Mouse (Mus musculus) testis, adult 2 months (tissue): Measurements from ENCODE around the gene Chn2. TPM values are rescaled to one million over a fixed set of nuclear protein-coding genes. Genes with fewer than 3 reads are reported as not detected.

Experiments
- H3K27ac ChIP-seq: fragments of 200-500 bp; 2 replicates; pipeline ENCODE4 v1.5.1; 2012; ENCODE audit warnings: low read depth, low read length; ENCODE audit not compliant: control insufficient read depth, insufficient read depth
- H3K27me3 ChIP-seq: fragments of 200-500 bp; 2 replicates; pipeline ENCODE4 v1.6.1; 2012; ENCODE audit warnings: mild to moderate bottlenecking, low read length, moderate library complexity; ENCODE audit not compliant: control insufficient read depth, insufficient read depth
- H3K36me3 ChIP-seq: fragments of 200-500 bp; 2 replicates; pipeline ENCODE4 v1.6.1; 2012; ENCODE audit warnings: mild to moderate bottlenecking, low read length; ENCODE audit not compliant: control insufficient read depth, insufficient read depth
- H3K4me1 ChIP-seq: fragments of 200-500 bp; 2 replicates; pipeline ENCODE4 v1.6.1; 2012; ENCODE audit warnings: low read length; ENCODE audit not compliant: control insufficient read depth, insufficient read depth
- H3K4me3 ChIP-seq: fragments of 200-500 bp; 2 replicates; pipeline ENCODE4 v1.5.1; 2012; ENCODE audit warnings: low read depth, mild to moderate bottlenecking, low read length, moderate library complexity, mixed read lengths; ENCODE audit not compliant: control insufficient read depth
- CTCF ChIP-seq: fragments of 200-500 bp; IDR thresholded peaks from 2 replicates; pipeline ENCODE4 v1.5.1; 2012; ENCODE audit warnings: low read depth, mild to moderate bottlenecking, inconsistent platforms, low read length, moderate library complexity; ENCODE audit not compliant: control insufficient read depth, insufficient read depth, insufficient replicate concordance
- POLR2A ChIP-seq: fragments of 200-500 bp; IDR thresholded peaks from 2 replicates; pipeline ENCODE4 v1.6.1; 2012; ENCODE audit warnings: low read depth, mild to moderate bottlenecking, inconsistent platforms, low read length, moderate library complexity; ENCODE audit not compliant: control insufficient read depth
- polyA plus RNA-seq: library from polyadenylated mRNA; depleted of rRNA; stranded (reverse); fragments of >200 nt; gene quantifications from 2 replicates; pipeline ENCODE4 v1.2.3, GENCODE M21; 2012

Chn2 gene
- polyA plus RNA-seq, 1 experiment: 637 TPM

DNA sequence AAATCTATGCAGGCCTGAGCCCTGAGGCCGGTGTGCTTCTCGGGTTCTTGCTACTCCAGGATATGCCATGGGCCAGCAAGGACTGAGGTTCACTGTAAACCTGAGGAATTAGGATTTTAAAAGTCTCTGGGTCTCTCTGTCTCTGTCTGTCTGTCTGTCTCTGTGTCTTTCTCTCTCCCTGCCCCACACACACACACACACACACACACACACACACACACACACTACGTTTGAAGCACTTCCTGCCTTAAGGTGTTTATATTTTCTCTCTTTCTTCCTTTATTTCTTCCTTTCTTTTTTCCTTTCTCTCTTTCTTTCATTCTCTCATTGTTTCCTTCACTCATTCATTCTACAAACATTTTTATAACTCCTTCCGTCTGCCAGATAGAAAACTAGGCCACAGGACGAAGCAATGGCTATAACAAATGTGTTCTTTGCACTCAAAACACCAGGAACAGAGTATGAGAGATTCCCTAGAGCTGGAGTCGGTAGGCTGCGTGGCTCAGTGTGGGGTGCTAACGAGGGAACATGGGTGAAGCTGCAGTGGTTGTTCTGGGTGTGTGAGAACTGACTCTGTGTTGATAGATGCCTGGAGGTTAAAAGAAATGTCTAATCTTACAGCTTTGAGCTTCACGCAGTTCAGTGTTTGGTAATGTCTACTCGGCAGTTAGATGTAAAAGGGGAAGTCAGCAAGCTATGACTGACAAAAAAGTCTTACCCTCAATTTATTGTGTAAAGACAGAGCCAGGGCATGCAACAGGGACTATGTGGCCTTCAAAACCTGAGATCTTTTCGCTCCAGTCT is 103.7 kb downstream of the Chn2 start:
- no peak overlapping the region for H3K27ac ChIP-seq
- TF ChIP-seq POLR2A (no peak), CTCF (no peak)
- H3K27me3 ChIP-seq: no peaks in the 10 kb centered on the region
- no peak overlapping the region for H3K4me3 ChIP-seq
- H3K4me1 ChIP-seq: no peaks in the 10 kb centered on the region
- no peaks in the 10 kb centered on the region for H3K36me3 ChIP-seq

DNA sequence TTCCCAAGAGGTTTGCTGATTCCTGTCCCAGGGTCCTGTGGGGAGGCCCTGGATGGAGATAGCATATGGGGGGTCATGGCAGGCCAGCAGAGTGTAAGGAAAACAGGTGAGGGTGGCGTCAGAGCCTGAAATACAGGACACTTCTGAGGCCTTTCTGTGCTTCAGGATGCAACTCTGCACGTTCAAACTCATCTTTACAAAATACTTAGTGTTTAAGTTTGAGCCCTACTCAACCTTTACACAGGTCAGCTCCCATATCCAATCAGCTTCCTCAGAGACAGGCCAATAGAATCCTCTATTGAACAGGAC is 104.3 kb downstream of the Chn2 start:
- no peak overlapping the region for H3K4me3 ChIP-seq
- H3K36me3 ChIP-seq: no peaks in the 10 kb centered on the region
- H3K4me1 ChIP-seq: no peaks in the 10 kb centered on the region
- H3K27me3 ChIP-seq: no peaks in the 10 kb centered on the region
- no peak overlapping the region for H3K27ac ChIP-seq
- no peak for TF ChIP-seq CTCF
- TF ChIP-seq POLR2A: no peak

- Histone ChIP-seq H3K36me3 (no peaks in the 10 kb centered on the region), H3K27me3 (no peaks in the 10 kb centered on the region), H3K27ac (no peak overlapping the region), H3K4me1 (no peaks in the 10 kb centered on the region), H3K4me3 (no peak overlapping the region)
- no peak for TF ChIP-seq CTCF
- TF ChIP-seq POLR2A: no peak
These were observed 109.6 kb downstream of the Chn2 start for GRCm38 (mm10) chr6:54148844-54149526.

DNA sequence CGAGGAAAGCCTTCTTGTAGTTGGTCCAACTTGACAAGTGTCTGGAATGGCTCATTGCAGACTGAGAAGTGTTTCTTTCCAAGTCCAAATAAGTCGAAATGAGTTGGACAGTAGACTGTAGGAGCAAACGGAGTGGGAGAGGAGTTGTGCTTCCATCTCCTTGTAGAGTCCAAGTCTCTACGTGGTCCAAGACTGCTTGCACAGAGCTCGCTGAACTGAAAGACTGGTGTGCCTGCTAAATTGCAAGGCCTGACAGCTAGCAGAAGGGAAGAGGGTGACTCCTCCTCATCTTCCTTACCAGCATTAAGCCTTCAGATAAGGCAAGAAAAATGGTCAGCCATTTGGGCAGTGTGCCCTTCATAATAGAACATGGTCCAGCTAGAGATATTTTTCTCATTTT is 111.5 kb downstream of the Chn2 start:
- Histone ChIP-seq H3K27ac (no peak overlapping the region), H3K36me3 (no peaks in the 10 kb centered on the region), H3K4me3 (no peak overlapping the region), H3K27me3 (no peaks in the 10 kb centered on the region), H3K4me1 (no peaks in the 10 kb centered on the region)
- TF ChIP-seq CTCF (no peak), POLR2A (no peak)

DNA sequence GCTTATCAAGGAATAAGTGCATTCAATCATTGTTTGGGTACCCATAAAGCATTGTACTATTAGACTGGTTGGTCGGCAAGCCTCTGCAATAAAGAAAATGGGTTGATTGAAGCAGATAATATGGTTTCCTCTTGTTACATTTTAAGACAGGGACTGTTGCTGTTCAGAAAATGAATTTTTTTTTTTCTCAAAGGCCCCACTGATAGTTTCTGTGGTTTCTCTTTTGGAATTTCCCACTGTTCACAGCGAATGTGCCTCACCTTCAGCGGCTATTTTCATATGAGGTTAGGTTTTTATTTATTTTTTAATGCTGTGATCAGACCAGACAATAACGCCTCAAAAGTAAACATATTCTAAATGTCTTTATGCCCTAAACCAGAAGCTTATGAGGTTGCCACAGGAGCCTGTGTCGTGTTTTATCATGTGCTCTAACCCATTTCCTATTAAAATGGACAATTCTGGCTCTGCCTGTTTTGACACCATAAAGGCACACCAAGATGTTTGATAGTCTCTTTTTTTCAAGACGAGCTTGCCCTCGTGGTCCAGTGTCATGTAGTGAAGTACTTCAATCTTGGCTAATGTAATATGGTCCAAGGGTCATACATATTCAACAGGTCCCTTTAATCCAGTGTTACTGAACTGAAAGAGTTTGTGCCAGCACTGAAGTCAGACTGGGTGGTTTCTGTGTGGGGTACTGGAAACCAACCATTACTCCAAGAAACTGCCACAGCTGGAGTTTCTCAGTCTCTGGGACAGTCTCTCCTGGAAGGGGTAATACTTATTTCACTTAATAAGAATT is 112.3 kb downstream of the Chn2 start:
- Histone ChIP-seq H3K27ac (no peak overlapping the region), H3K4me1 (no peaks in the 10 kb centered on the region), H3K36me3 (no peaks in the 10 kb centered on the region), H3K4me3 (no peak overlapping the region), H3K27me3 (no peaks in the 10 kb centered on the region)
- TF ChIP-seq POLR2A (no peak), CTCF (no peak)

GRCm38 (mm10) chr6:54157097-54157496 is 117.7 kb downstream of the Chn2 start:
- H3K4me3 ChIP-seq: no peak overlapping the region
- no peaks in the 10 kb centered on the region for H3K4me1 ChIP-seq
- H3K27ac ChIP-seq: no peak overlapping the region
- TF ChIP-seq CTCF (no peak), POLR2A (no peak)
- no peaks in the 10 kb centered on the region for H3K27me3 ChIP-seq
- H3K36me3 ChIP-seq: no peaks in the 10 kb centered on the region

- H3K4me3 ChIP-seq: no peak overlapping the region
- no peak for TF ChIP-seq POLR2A
- TF ChIP-seq CTCF: no peak
- no peaks in the 10 kb centered on the region for H3K4me1 ChIP-seq
- no peaks in the 10 kb centered on the region for H3K27me3 ChIP-seq
- H3K36me3 ChIP-seq: no peaks in the 10 kb centered on the region
- no peak overlapping the region for H3K27ac ChIP-seq
These were observed 119.0 kb downstream of the Chn2 start for GRCm38 (mm10) chr6:54158317-54158716.
